In the genomic region with DNA sequence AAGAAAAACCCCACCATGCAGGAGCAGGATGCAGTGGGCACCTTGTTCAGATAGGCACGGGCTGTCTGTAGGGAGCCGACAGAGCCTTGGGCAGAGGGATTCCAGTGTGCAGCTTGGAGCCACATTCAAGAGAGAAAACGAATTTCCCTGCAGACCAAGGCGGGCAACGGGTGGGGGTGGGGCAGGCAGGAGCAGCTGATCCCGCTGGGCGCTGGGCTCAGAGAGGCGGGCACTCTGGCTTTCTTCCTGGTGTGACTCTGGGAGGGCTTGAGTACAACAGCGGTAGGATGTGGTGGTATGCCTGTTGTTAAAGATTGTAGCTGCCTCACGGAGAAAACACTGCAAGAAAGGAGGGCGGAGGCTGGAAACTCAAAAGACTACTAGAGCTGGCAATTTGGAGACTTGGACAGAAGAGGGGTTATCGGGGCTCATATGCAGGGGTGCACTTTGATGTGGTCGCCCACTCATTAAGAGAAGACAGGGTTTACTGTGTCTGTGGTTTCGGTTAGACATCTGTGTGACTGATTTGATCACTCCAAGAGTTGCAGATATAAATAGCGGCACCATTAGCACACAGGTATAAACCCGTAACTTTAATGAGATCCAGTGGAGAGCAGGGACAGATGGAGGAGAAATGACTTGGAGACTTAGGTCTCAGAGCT, we compare ENCODE assay signal across 8 mouse cellular contexts.
A peak's percentile ranks its signal among the peaks of the same experiment; 100 is the strongest.
DNase-seq lines count a peak whose midpoint lies in the region; ATAC-seq lines count a peak whose summit lies in the region.

No protein-coding gene starts in this region.

- peak overlapping the region; percentile 50 for H3K4me2 ChIP-seq in forebrain, embryonic 14.5 days (ENCODE audit: low read length)
- H3K4me2 ChIP-seq in liver, embryonic 12.5 days, result peak overlapping the region; percentile 27

- no peak overlapping the region for H3K27ac ChIP-seq in forebrain, embryonic 14.5 days (ENCODE audit: low read depth, low read length)
- no peak overlapping the region for H3K27ac ChIP-seq in liver, embryonic 12.5 days

- H3K4me1 ChIP-seq in forebrain, embryonic 14.5 days (ENCODE audit: control insufficient read depth, insufficient read depth, low read length), result peaks cover 10% of the 10 kb centered on the region; the same call in 1 of the 2 replicates
- H3K4me1 ChIP-seq in liver, embryonic 12.5 days, result no peaks in the 10 kb centered on the region

- WGBS in forebrain, embryonic 14.5 days, result 11% methylated on average over 16 of the region's 16 CpGs
- 16% methylated on average over 16 of the region's 16 CpGs for WGBS in liver, embryonic 12.5 days (ENCODE audit: insufficient replicate concordance)

- peak; percentile 75 for ATAC-seq in forebrain, embryonic 14.5 days
- no peak for ATAC-seq in liver, embryonic 12.5 days
- ATAC-seq in activated CD4-positive, CD25-positive, alpha-beta regulatory T cell, adult 4 months, result no peak

- no peaks in the 10 kb centered on the region for H3K27me3 ChIP-seq in forebrain, embryonic 14.5 days (replicated peaks; ENCODE audit: control insufficient read depth, insufficient read depth, low read length)
- H3K27me3 ChIP-seq in liver, embryonic 12.5 days (replicated peaks), result peaks cover 32% of the 10 kb centered on the region

- peak; percentile 31 to 42 for DNase-seq in layer of hippocampus, postnatal 14 days (ENCODE audit: low spot score in 2 of 2)
- no peak for DNase-seq in layer of hippocampus, postnatal 25 days (ENCODE audit: extremely low spot score in 1 of 2, low spot score in 1 of 2)
- peak; percentile 36 for DNase-seq in cerebellum, adult 9-11 months
- peak; percentile 72 for DNase-seq in forebrain, embryonic 14.5 days (ENCODE audit: low spot score)
- DNase-seq in adrenal gland, postnatal 4 days (ENCODE audit: low spot score in 2 of 2), result no peak
- no peak for DNase-seq in spleen, postnatal 4 days (ENCODE audit: low spot score in 2 of 2)

- no peaks in the 10 kb centered on the region for H3K9me3 ChIP-seq in forebrain, embryonic 14.5 days (replicated peaks; ENCODE audit: control insufficient read depth, low read length)
- no peaks in the 10 kb centered on the region for H3K9me3 ChIP-seq in liver, embryonic 12.5 days (replicated peaks)

- no peaks in the 10 kb centered on the region for H3K36me3 ChIP-seq in forebrain, embryonic 14.5 days (ENCODE audit: control insufficient read depth, insufficient read depth, low read length)
- no peaks in the 10 kb centered on the region for H3K36me3 ChIP-seq in liver, embryonic 12.5 days

- peak overlapping the region; percentile 19 for H3K4me3 ChIP-seq in forebrain, embryonic 14.5 days (ENCODE audit: low read depth, low read length)
- H3K4me3 ChIP-seq in liver, embryonic 12.5 days, result no peak overlapping the region

- peak overlapping the region; percentile 37 for H3K9ac ChIP-seq in forebrain, embryonic 14.5 days (ENCODE audit: low read length)
- no peak overlapping the region for H3K9ac ChIP-seq in liver, embryonic 12.5 days

Comparison
In these comparisons a context has a peak if more than half of its experiments do, and no peak if none do; other contexts are left out.
1. DNase-seq: peak in layer of hippocampus, postnatal 14 days (2 of 2), cerebellum, adult 9-11 months (single experiment) and forebrain, embryonic 14.5 days (single experiment); none in layer of hippocampus, postnatal 25 days (0 of 2), adrenal gland, postnatal 4 days (0 of 2) and spleen, postnatal 4 days (0 of 2).